Mouse (Mus musculus) cerebellum, adult 2 months (tissue): ENCODE measurements around the gene Nemp2.

Experiments
- CTCF ChIP-seq: fragments of 200-500 bp; IDR thresholded peaks from 2 replicates; pipeline ENCODE4 v1.5.1; 2011; ENCODE audit warnings: low read depth, mild to moderate bottlenecking, control low read depth, low read length, moderate library complexity, borderline replicate concordance; ENCODE audit not compliant: insufficient read depth
- POLR2A ChIP-seq: fragments of 200-500 bp; IDR thresholded peaks from 2 replicates; pipeline ENCODE4 v1.6.1; 2011; ENCODE audit warnings: low read length, control low read depth, borderline replicate concordance; ENCODE audit not compliant: insufficient read depth

- TF ChIP-seq POLR2A (no peak), CTCF (no peak)
Measured at GRCm38 (mm10) chr1:52608486-52608885, 22.0 kb upstream of the Nemp2 start.
